Mouse (Mus musculus) erythroblast, embryonic 14.5 days (primary cell): ENCODE results near the gene Def8.

ENCODE experiments used
- GATA1 ChIP-seq: IDR thresholded peaks from 2 replicates; pipeline ENCODE4 v1.6.1; 2012; ENCODE audit warnings: low read length, inconsistent platforms, mixed read lengths
- TAL1 ChIP-seq: IDR thresholded peaks from 3 replicates; pipeline ENCODE4 v1.6.1; 2012; ENCODE audit warnings: low read length, inconsistent platforms, mixed read lengths

DNA sequence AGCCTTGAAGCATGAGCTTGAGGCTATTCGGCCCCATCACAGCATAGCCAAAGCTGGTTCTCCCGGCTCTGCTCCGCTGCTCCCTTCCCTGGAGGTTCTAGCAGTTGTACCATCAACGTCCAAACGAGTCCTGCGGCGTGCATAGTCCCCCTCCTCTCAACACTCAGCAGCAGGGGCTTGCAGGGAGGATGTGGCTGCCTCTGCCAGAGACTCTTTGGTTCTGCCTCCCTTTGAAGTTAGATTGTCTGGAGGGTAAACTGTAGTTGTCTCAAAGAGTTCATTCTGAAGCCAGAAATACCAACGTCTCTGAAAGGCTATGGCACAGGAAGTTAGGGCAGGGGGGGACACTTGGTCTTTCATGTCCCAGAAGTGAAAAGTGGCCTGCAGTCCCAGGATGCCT lies 18.8 kb upstream of the Def8 start:
- TF ChIP-seq GATA1 (no peak), TAL1 (no peak)
